Mouse (Mus musculus) heart, adult 8-10 months (tissue): ENCODE data around the gene Nol12. TPM values are rescaled to one million over a fixed set of nuclear protein-coding genes. Genes with fewer than 3 reads are reported as not detected.

Experiments used
- DNase-seq: peaks from one replicate; pipeline ENCODE4 v3.0.0; 2022; ENCODE audit warnings: low spot score
- microRNA-seq: library from miRNA; unstranded; fragments of <30 nt; microRNA quantifications from one replicate; pipeline ENCODE4 v1.2.0, GENCODE M21; 2022
- total RNA-seq, 4 experiments: library from RNA; stranded (reverse); gene quantifications; 2 replicates each; pipeline ENCODE4 v1.2.4; 2022

The Nol12 gene
- total RNA-seq, 4 experiments from 2014 or later: 14.7 to 17.9 (median 17.1) TPM

GRCm38 (mm10) chr15:78990970-78991525, 56.3 kb downstream of the Nol12 start:
- DNase-seq: no peak

- DNase-seq: no peak
Observed at GRCm38 (mm10) chr15:78992235-78992634, 57.5 kb downstream of the Nol12 start.

GRCm38 (mm10) chr15:78992925-78993324, 58.2 kb downstream of the Nol12 start:
- DNase-seq: no peak

Small RNA genes lying within 50 kb of the gene (microRNA-seq; reads per million reads assigned to microRNA genes)
- not detected for gene Mir6955

Other genes with a start within 250 kb of the Nol12 start
- 1 to 10 TPM; 1.9 to 4.4 (median 2.5) TPM for gene Elfn2, start 216.2 kb upstream of the Nol12 start, total RNA-seq
- 10 to 100 TPM in 1 of 4 experiments, 1 to 10 TPM in 3; 7.5 to 11.4 (median 9.5) TPM for gene Mfng, start 161.5 kb upstream of the Nol12 start, total RNA-seq
- 10 to 100 TPM; 14.3 to 16.1 (median 15.2) TPM for gene Card10, start 131.9 kb upstream of the Nol12 start, total RNA-seq
- gene Cdc42ep1, start 92.3 kb upstream of the Nol12 start, total RNA-seq: 10 to 100 TPM; 30.5 to 40.3 (median 39.1) TPM
- under 1 TPM in 1 of 4 experiments, not detected in 3; 0.65 TPM for gene Lgals2, start 79.4 kb upstream of the Nol12 start, total RNA-seq
- 10 to 100 TPM; 44.8 to 49.1 (median 46.3) TPM for gene Gga1, start 57.7 kb upstream of the Nol12 start, total RNA-seq
- gene Gm49510, start 35.3 kb upstream of the Nol12 start, total RNA-seq: not detected
- gene Sh3bp1, start 35.2 kb upstream of the Nol12 start, total RNA-seq: 1 to 10 TPM; 2.6 to 6.3 (median 4.1) TPM
- 1 to 10 TPM in 2 of 4 experiments, under 1 TPM in 2; 0.69 to 1.0 (median 0.88) TPM for gene Pdxp, start 21.0 kb upstream of the Nol12 start, total RNA-seq
- 100 to 1,000 TPM; 175 to 339 (median 222) TPM for gene Lgals1, start 8.2 kb upstream of the Nol12 start, total RNA-seq
- 10 to 100 TPM; 30.2 to 31.3 (median 31.0) TPM for gene Triobp, start 12.8 kb downstream of the Nol12 start, total RNA-seq
- 10 to 100 TPM; 64.1 to 92.7 (median 77.5) TPM for gene H1f0, start 93.5 kb downstream of the Nol12 start, total RNA-seq
- gene Galr3, start 107.0 kb downstream of the Nol12 start, total RNA-seq: not detected
- 1 to 10 TPM; 6.3 to 8.0 (median 7.6) TPM for gene Ankrd54, start 128.0 kb downstream of the Nol12 start, total RNA-seq
- gene Eif3l, start 140.2 kb downstream of the Nol12 start, total RNA-seq: 10 to 100 TPM; 70.2 to 76.0 (median 74.9) TPM
- 10 to 100 TPM; 41.2 to 42.2 (median 41.5) TPM for gene Micall1, start 174.0 kb downstream of the Nol12 start, total RNA-seq
- 100 to 1,000 TPM; 124 to 149 (median 135) TPM for gene Polr2f, start 206.1 kb downstream of the Nol12 start, total RNA-seq
- gene 1700088E04Rik, start 206.3 kb downstream of the Nol12 start, total RNA-seq: 1 to 10 TPM; 1.6 to 2.7 (median 2.4) TPM
- 1 to 10 TPM in 2 of 4 experiments, under 1 TPM in 2; 0.55 to 1.7 (median 0.94) TPM for gene Sox10, start 230.3 kb downstream of the Nol12 start, total RNA-seq